Comparison of ENCODE assay signal across 25 mouse cellular contexts in the genomic region with DNA sequence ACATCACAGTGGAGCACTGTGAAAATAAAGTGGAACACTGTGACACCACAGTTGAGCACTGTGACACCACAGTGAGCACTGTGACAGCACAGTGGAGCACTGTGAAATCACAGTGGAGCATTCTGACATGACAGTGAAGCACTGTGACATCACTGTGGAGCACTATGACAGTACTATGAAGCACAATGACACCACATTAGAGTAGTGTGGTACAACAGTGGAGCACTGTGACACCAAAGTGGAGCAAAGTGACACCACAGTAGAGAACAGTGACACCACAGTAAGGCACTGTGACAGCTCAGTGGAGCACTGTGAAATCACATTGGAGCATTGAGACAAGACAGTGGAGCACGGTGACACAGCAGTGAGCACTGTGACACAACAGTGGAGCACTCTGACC.
DNase-seq lines count a peak whose midpoint lies in the region; ATAC-seq and TF ChIP-seq lines count a peak whose summit lies in the region.
"Had no signal": no experiment of that assay in that cellular context is flagged by ENCODE, and none has a peak within 500 bp of the region (broad histone marks: within the 10 kb centered on the region; RNA-seq: fewer than 3 reads in every experiment).

No protein-coding gene starts in this region.

- peak; percentile 58 for DNase-seq in heart, embryonic 10.5 days (ENCODE audit: low spot score)
- DNase-seq in lung, embryonic 14.5 days = no peak
- DNase-seq in lung, postnatal 14 days = no peak
- no peak for DNase-seq in G1E (ENCODE audit: low spot score)
- peak; percentile 4 for DNase-seq in embryonic facial prominence, embryonic 10.5 days (ENCODE audit: low spot score)
- DNase-seq in layer of hippocampus, adult 8-10 months (ENCODE audit: low spot score in 2 of 2) = no peak
- DNase-seq in left cerebral cortex, postnatal 25 days (ENCODE audit: low spot score in 2 of 2) = no peak
- DNase-seq: adrenal gland, adult 8-10 months; cerebellum, adult 11-12 months; cerebellum, postnatal 10 days; heart, postnatal 14 days; kidney, adult 9 months; kidney, postnatal 14 days; thymus, postnatal 25 days had no signal

- peaks cover 91% of the 10 kb centered on the region for H3K9me3 ChIP-seq in heart, embryonic 10.5 days
- peaks cover 86% of the 10 kb centered on the region for H3K9me3 ChIP-seq in heart, embryonic 11.5 days (replicated peaks; ENCODE audit: control insufficient read depth, low read length)
- H3K9me3 ChIP-seq in lung, embryonic 14.5 days (ENCODE audit: low read depth, low read length) = peaks cover 48% of the 10 kb centered on the region
- H3K9me3 ChIP-seq in G1E (replicated peaks) = peaks cover 96% of the 10 kb centered on the region
- peaks cover 93% of the 10 kb centered on the region for H3K9me3 ChIP-seq in embryonic facial prominence, embryonic 10.5 days

- H3K4me3 ChIP-seq in heart, embryonic 10.5 days = no peak overlapping the region
- no peak overlapping the region for H3K4me3 ChIP-seq in heart, embryonic 11.5 days (ENCODE audit: low read depth, low read length)
- no peak overlapping the region for H3K4me3 ChIP-seq in lung, embryonic 14.5 days (ENCODE audit: low read depth, low read length)
- peak overlapping the region; percentile 6; the same call in 1 of the 2 replicates for H3K4me3 ChIP-seq in G1E (ENCODE audit: low read depth, low read length)
- H3K4me3 ChIP-seq in embryonic facial prominence, embryonic 10.5 days = no peak overlapping the region
- H3K4me3 ChIP-seq: forebrain, embryonic 13.5 days; heart, embryonic 13.5 days; intestine, embryonic 15.5 days; limb, embryonic 13.5 days; midbrain, embryonic 15.5 days; myocyte had no signal

- intact Hi-C loops in left cerebral cortex, postnatal 25 days (cut with DNase I) = no loop called here

- H3K9ac ChIP-seq in heart, embryonic 11.5 days (ENCODE audit: low read depth, low read length) = no peak overlapping the region
- H3K9ac ChIP-seq in lung, embryonic 14.5 days = no peak overlapping the region
- H3K9ac ChIP-seq: forebrain, embryonic 13.5 days; heart, embryonic 13.5 days; hindbrain, embryonic 14.5 days; intestine, embryonic 15.5 days; limb, embryonic 13.5 days; liver, embryonic 14.5 days; midbrain, embryonic 15.5 days had no signal

- H3K36me3 ChIP-seq in heart, embryonic 10.5 days = no peaks in the 10 kb centered on the region
- no peaks in the 10 kb centered on the region for H3K36me3 ChIP-seq in heart, embryonic 11.5 days (ENCODE audit: control insufficient read depth, insufficient read depth, low read length)
- no peaks in the 10 kb centered on the region for H3K36me3 ChIP-seq in lung, embryonic 14.5 days (ENCODE audit: insufficient read depth)
- no peaks in the 10 kb centered on the region for H3K36me3 ChIP-seq in G1E (replicated peaks)
- no peaks in the 10 kb centered on the region for H3K36me3 ChIP-seq in embryonic facial prominence, embryonic 10.5 days (replicated peaks)
- H3K36me3 ChIP-seq: heart, embryonic 13.5 days; intestine, embryonic 15.5 days; limb, embryonic 13.5 days; midbrain, embryonic 15.5 days had no signal

- no peak for TF ChIP-seq CTCF in lung, embryonic 14.5 days (IDR thresholded peaks at IDR 0.05; ENCODE audit: low read depth)
- TF ChIP-seq CTCF in G1E (IDR thresholded peaks at IDR 0.05; ENCODE audit: low read depth, low read length) = no peak

- no peak overlapping the region for H3K27ac ChIP-seq in heart, embryonic 10.5 days
- H3K27ac ChIP-seq in heart, embryonic 11.5 days (ENCODE audit: low read depth, low read length) = no peak overlapping the region
- H3K27ac ChIP-seq in lung, embryonic 14.5 days (ENCODE audit: low read depth) = no peak overlapping the region
- H3K27ac ChIP-seq in embryonic facial prominence, embryonic 10.5 days (replicated peaks) = no peak overlapping the region
- H3K27ac ChIP-seq: forebrain, embryonic 13.5 days; heart, embryonic 13.5 days; hindbrain, embryonic 14.5 days; intestine, embryonic 15.5 days; limb, embryonic 13.5 days; liver, embryonic 14.5 days; midbrain, embryonic 15.5 days had no signal

- no peak for ATAC-seq in heart, embryonic 11.5 days (replicated peaks; ENCODE audit: insufficient number of reproducible peaks, low FRiP score, low TSS enrichment)
- ATAC-seq in lung, embryonic 14.5 days (ENCODE audit: insufficient read depth) = peak; percentile 44; the same call in 1 of the 2 replicates
- 0 out of 2 replicates have a peak, but pooled peaks have one; percentile 16 for ATAC-seq in G1E (ENCODE audit: extremely low read depth, insufficient number of reproducible peaks, low FRiP score, poor library complexity, severe bottlenecking)
- ATAC-seq: activated CD4-positive, CD25-positive, alpha-beta regulatory T cell, adult 4 months; forebrain, embryonic 13.5 days; intestine, embryonic 15.5 days; lung, postnatal 0 days; midbrain, embryonic 15.5 days had no signal

- no peaks in the 10 kb centered on the region for H3K4me1 ChIP-seq in heart, embryonic 10.5 days
- no peaks in the 10 kb centered on the region for H3K4me1 ChIP-seq in heart, embryonic 11.5 days (ENCODE audit: control insufficient read depth, insufficient read depth, low read length)
- H3K4me1 ChIP-seq in lung, embryonic 14.5 days (ENCODE audit: insufficient read depth) = no peaks in the 10 kb centered on the region
- no peaks in the 10 kb centered on the region for H3K4me1 ChIP-seq in G1E (ENCODE audit: insufficient read depth, low read depth, low read length)
- H3K4me1 ChIP-seq in embryonic facial prominence, embryonic 10.5 days = no peaks in the 10 kb centered on the region
- H3K4me1 ChIP-seq: forebrain, embryonic 13.5 days; heart, embryonic 13.5 days; intestine, embryonic 15.5 days; limb, embryonic 13.5 days; midbrain, embryonic 15.5 days had no signal

- H3K27me3 ChIP-seq in heart, embryonic 10.5 days (ENCODE audit: insufficient read depth, poor library complexity, severe bottlenecking) = no peaks in the 10 kb centered on the region
- no peaks in the 10 kb centered on the region for H3K27me3 ChIP-seq in heart, embryonic 11.5 days (ENCODE audit: control insufficient read depth, insufficient read depth, low read length)
- H3K27me3 ChIP-seq in lung, embryonic 14.5 days (ENCODE audit: insufficient read depth, low read length) = no peaks in the 10 kb centered on the region
- H3K27me3 ChIP-seq in G1E (ENCODE audit: insufficient read depth, low read length) = no peaks in the 10 kb centered on the region
- H3K27me3 ChIP-seq in embryonic facial prominence, embryonic 10.5 days (replicated peaks; ENCODE audit: low read depth, poor library complexity, severe bottlenecking) = no peaks in the 10 kb centered on the region
- H3K27me3 ChIP-seq: forebrain, embryonic 13.5 days; heart, embryonic 13.5 days; intestine, embryonic 15.5 days; limb, embryonic 13.5 days; midbrain, embryonic 15.5 days had no signal

- WGBS in heart, embryonic 10.5 days = 65% methylated on average over 1 of the region's 1 CpGs
- 68% methylated on average over 1 of the region's 1 CpGs for WGBS in heart, embryonic 11.5 days (ENCODE audit: insufficient replicate concordance)
- 68% methylated on average over 1 of the region's 1 CpGs for WGBS in lung, embryonic 14.5 days
- 72% methylated on average over 1 of the region's 1 CpGs for WGBS in embryonic facial prominence, embryonic 10.5 days

- H3K4me2 ChIP-seq in heart, embryonic 11.5 days = no peak overlapping the region
- no peak overlapping the region for H3K4me2 ChIP-seq in lung, embryonic 14.5 days
- H3K4me2 ChIP-seq: forebrain, embryonic 13.5 days; heart, embryonic 13.5 days; hindbrain, embryonic 14.5 days; intestine, embryonic 15.5 days; limb, embryonic 13.5 days; midbrain, embryonic 15.5 days had no signal

Comparison
In these comparisons a context has a peak if more than half of its experiments do, and no peak if none do; other contexts are left out.
1. DNase-seq: peak in heart, embryonic 10.5 days (single experiment) and embryonic facial prominence, embryonic 10.5 days (single experiment); none in lung, embryonic 14.5 days (single experiment), lung, postnatal 14 days (single experiment), G1E (single experiment), layer of hippocampus, adult 8-10 months (0 of 2) and left cerebral cortex, postnatal 25 days (0 of 2).